Mouse (Mus musculus) lung, postnatal 0 days (tissue): Measurements from ENCODE around the gene Map4k5.

ENCODE experiments used
- CTCF ChIP-seq: IDR thresholded peaks from 2 replicates; pipeline ENCODE4 v1.5.1; 2016; ENCODE audit warnings: antibody characterized with exemption, mild to moderate bottlenecking
- EP300 ChIP-seq: IDR thresholded peaks from 2 replicates; pipeline ENCODE4 v1.6.1; 2016; ENCODE audit warnings: antibody characterized with exemption, mild to moderate bottlenecking, control low read depth

- TF ChIP-seq CTCF: no peak
- TF ChIP-seq EP300: no peak
Measured at GRCm38 (mm10) chr12:69760743-69761406, 132.1 kb downstream of the Map4k5 start.
